Mouse (Mus musculus): ENCODE measurements around the gene Zc3h12c. TPM values are rescaled to one million over a fixed set of nuclear protein-coding genes. Genes with fewer than 3 reads are reported as not detected.

Gene Zc3h12c
- polyA plus RNA-seq, 1 experiment from 2014 or later = 10.9 TPM

- H3K4me3 ChIP-seq (replicated peaks; ENCODE audit: low read depth, low read length) = no peak overlapping the region
- no peak overlapping the region for H3K9ac ChIP-seq (replicated peaks; ENCODE audit: low read length)
- 87% methylated on average over 6 of the region's 6 CpGs for WGBS
- H3K4me1 ChIP-seq (ENCODE audit: control insufficient read depth, insufficient read depth, low read length) = peaks cover 21% of the 10 kb centered on the region
- H3K36me3 ChIP-seq (ENCODE audit: control insufficient read depth, insufficient read depth, low read length) = no peaks in the 10 kb centered on the region
- no peaks in the 10 kb centered on the region for H3K27me3 ChIP-seq (ENCODE audit: control insufficient read depth, insufficient read depth, low read length)
- no peak overlapping the region for H3K27ac ChIP-seq (replicated peaks; ENCODE audit: low read depth, low read length)
- H3K9me3 ChIP-seq (ENCODE audit: control insufficient read depth, low read length) = no peaks in the 10 kb centered on the region
- no peak overlapping the region for H3K4me2 ChIP-seq (ENCODE audit: low read length)
- DNase-seq (no peak), ATAC-seq (ENCODE audit: low FRiP score, low TSS enrichment) (no peak)
These were observed 2.3 kb upstream of the Zc3h12c start for GRCm38 (mm10) chr9:52170671-52171070.

GRCm38 (mm10) chr9:52170131-52170530 is 1.8 kb upstream of the Zc3h12c start:
- no peak for ATAC-seq (ENCODE audit: low FRiP score, low TSS enrichment)
- WGBS = 54% methylated on average over 3 of the region's 3 CpGs
- peaks cover 22% of the 10 kb centered on the region for H3K4me1 ChIP-seq (ENCODE audit: control insufficient read depth, insufficient read depth, low read length)
- H3K27me3 ChIP-seq (ENCODE audit: control insufficient read depth, insufficient read depth, low read length) = no peaks in the 10 kb centered on the region
- no peak overlapping the region for H3K4me3 ChIP-seq (replicated peaks; ENCODE audit: low read depth, low read length)
- no peak for DNase-seq
- no peak overlapping the region for H3K4me2 ChIP-seq (ENCODE audit: low read length)
- no peaks in the 10 kb centered on the region for H3K9me3 ChIP-seq (ENCODE audit: control insufficient read depth, low read length)
- H3K9ac ChIP-seq (replicated peaks; ENCODE audit: low read length) = no peak overlapping the region
- H3K27ac ChIP-seq (replicated peaks; ENCODE audit: low read depth, low read length) = no peak overlapping the region
- H3K36me3 ChIP-seq (ENCODE audit: control insufficient read depth, insufficient read depth, low read length) = no peaks in the 10 kb centered on the region

- Histone ChIP-seq H3K27me3 (ENCODE audit: control insufficient read depth, insufficient read depth, low read length) (no peaks in the 10 kb centered on the region), H3K27ac (replicated peaks; ENCODE audit: low read depth, low read length) (peak overlapping the region; percentile 98), H3K4me1 (ENCODE audit: control insufficient read depth, insufficient read depth, low read length) (peaks cover 30% of the 10 kb centered on the region), H3K4me3 (replicated peaks; ENCODE audit: low read depth, low read length) (peak overlapping the region; percentile 94), H3K36me3 (ENCODE audit: control insufficient read depth, insufficient read depth, low read length) (no peaks in the 10 kb centered on the region), H3K9ac (replicated peaks; ENCODE audit: low read length) (peak overlapping the region; percentile 100), H3K9me3 (ENCODE audit: control insufficient read depth, low read length) (no peaks in the 10 kb centered on the region), H3K4me2 (ENCODE audit: low read length) (peak overlapping the region; percentile 72)
- ATAC-seq (ENCODE audit: low FRiP score, low TSS enrichment) (peak; percentile 88), DNase-seq (peak; percentile 91)
- under 1% methylated on average over 32 of the region's 34 CpGs for WGBS
These were observed 406 bp upstream of the Zc3h12c start for GRCm38 (mm10) chr9:52168686-52169270.

- peak overlapping the region; percentile 94 for H3K4me3 ChIP-seq (replicated peaks; ENCODE audit: low read depth, low read length)
- peaks cover 30% of the 10 kb centered on the region for H3K4me1 ChIP-seq (ENCODE audit: control insufficient read depth, insufficient read depth, low read length)
- peak; percentile 66 for DNase-seq
- whole genome bisulfite sequencing = 1% methylated on average over 8 of the region's 8 CpGs
- H3K9ac ChIP-seq (replicated peaks; ENCODE audit: low read length) = peak overlapping the region; percentile 100
- H3K4me2 ChIP-seq (ENCODE audit: low read length) = peak overlapping the region; percentile 72
- H3K27ac ChIP-seq (replicated peaks; ENCODE audit: low read depth, low read length) = peak overlapping the region; percentile 98
- no peaks in the 10 kb centered on the region for H3K27me3 ChIP-seq (ENCODE audit: control insufficient read depth, insufficient read depth, low read length)
- H3K36me3 ChIP-seq (ENCODE audit: control insufficient read depth, insufficient read depth, low read length) = no peaks in the 10 kb centered on the region
- H3K9me3 ChIP-seq (ENCODE audit: control insufficient read depth, low read length) = no peaks in the 10 kb centered on the region
- peak; percentile 26; the same call in 1 of the 2 replicates for ATAC-seq (ENCODE audit: low FRiP score, low TSS enrichment)
These were observed 888 bp downstream of the Zc3h12c start for GRCm38 (mm10) chr9:52167506-52167862.

GRCm38 (mm10) chr9:52167084-52167483 is 1.3 kb downstream of the Zc3h12c start:
- H3K9ac ChIP-seq (replicated peaks; ENCODE audit: low read length) = peak overlapping the region; percentile 100
- WGBS = 4% methylated on average over 3 of the region's 3 CpGs
- peak overlapping the region; percentile 94 for H3K4me3 ChIP-seq (replicated peaks; ENCODE audit: low read depth, low read length)
- H3K9me3 ChIP-seq (ENCODE audit: control insufficient read depth, low read length) = no peaks in the 10 kb centered on the region
- no peak for DNase-seq
- ATAC-seq (ENCODE audit: low FRiP score, low TSS enrichment) = no peak
- H3K36me3 ChIP-seq (ENCODE audit: control insufficient read depth, insufficient read depth, low read length) = no peaks in the 10 kb centered on the region
- H3K4me2 ChIP-seq (ENCODE audit: low read length) = peak overlapping the region; percentile 72
- H3K27me3 ChIP-seq (ENCODE audit: control insufficient read depth, insufficient read depth, low read length) = no peaks in the 10 kb centered on the region
- peaks cover 30% of the 10 kb centered on the region for H3K4me1 ChIP-seq (ENCODE audit: control insufficient read depth, insufficient read depth, low read length)
- H3K27ac ChIP-seq (replicated peaks; ENCODE audit: low read depth, low read length) = no peak overlapping the region

GRCm38 (mm10) chr9:52165706-52166090 is 2.7 kb downstream of the Zc3h12c start:
- WGBS = 93% methylated on average over 3 of the region's 3 CpGs
- Histone ChIP-seq H3K9ac (replicated peaks; ENCODE audit: low read length) (no peak overlapping the region), H3K27ac (replicated peaks; ENCODE audit: low read depth, low read length) (no peak overlapping the region), H3K4me1 (ENCODE audit: control insufficient read depth, insufficient read depth, low read length) (peaks cover 30% of the 10 kb centered on the region), H3K4me2 (ENCODE audit: low read length) (0 out of 2 replicates have a peak overlapping the region, but pooled peaks have one; percentile 14), H3K4me3 (replicated peaks; ENCODE audit: low read depth, low read length) (no peak overlapping the region), H3K36me3 (ENCODE audit: control insufficient read depth, insufficient read depth, low read length) (no peaks in the 10 kb centered on the region), H3K9me3 (ENCODE audit: control insufficient read depth, low read length) (0 out of 2 replicates have a peak, but pooled peaks cover 5% of the 10 kb centered on the region), H3K27me3 (ENCODE audit: control insufficient read depth, insufficient read depth, low read length) (no peaks in the 10 kb centered on the region)
- no peak for ATAC-seq (ENCODE audit: low FRiP score, low TSS enrichment)
- DNase-seq = no peak

- DNase-seq = no peak
- H3K27me3 ChIP-seq (ENCODE audit: control insufficient read depth, insufficient read depth, low read length) = no peaks in the 10 kb centered on the region
- H3K27ac ChIP-seq (replicated peaks; ENCODE audit: low read depth, low read length) = no peak overlapping the region
- no peak overlapping the region for H3K9ac ChIP-seq (replicated peaks; ENCODE audit: low read length)
- no peak overlapping the region for H3K4me2 ChIP-seq (ENCODE audit: low read length)
- peaks cover 30% of the 10 kb centered on the region for H3K4me1 ChIP-seq (ENCODE audit: control insufficient read depth, insufficient read depth, low read length)
- WGBS = 88% methylated on average over 13 of the region's 13 CpGs
- H3K36me3 ChIP-seq (ENCODE audit: control insufficient read depth, insufficient read depth, low read length) = no peaks in the 10 kb centered on the region
- no peak overlapping the region for H3K4me3 ChIP-seq (replicated peaks; ENCODE audit: low read depth, low read length)
- H3K9me3 ChIP-seq (ENCODE audit: control insufficient read depth, low read length) = 0 out of 2 replicates have a peak, but pooled peaks cover 5% of the 10 kb centered on the region
- no peak for ATAC-seq (ENCODE audit: low FRiP score, low TSS enrichment)
These were observed 3.2 kb downstream of the Zc3h12c start for GRCm38 (mm10) chr9:52165076-52165705.

GRCm38 (mm10) chr9:52160512-52160911 is 7.9 kb downstream of the Zc3h12c start:
- DNase-seq = no peak
- Histone ChIP-seq H3K4me2 (ENCODE audit: low read length) (no peak overlapping the region), H3K4me3 (replicated peaks; ENCODE audit: low read depth, low read length) (no peak overlapping the region), H3K9ac (replicated peaks; ENCODE audit: low read length) (no peak overlapping the region), H3K27me3 (ENCODE audit: control insufficient read depth, insufficient read depth, low read length) (no peaks in the 10 kb centered on the region), H3K27ac (replicated peaks; ENCODE audit: low read depth, low read length) (no peak overlapping the region), H3K4me1 (ENCODE audit: control insufficient read depth, insufficient read depth, low read length) (peaks cover 8% of the 10 kb centered on the region; the same call in 1 of the 2 replicates), H3K9me3 (ENCODE audit: control insufficient read depth, low read length) (0 out of 2 replicates have a peak, but pooled peaks cover 5% of the 10 kb centered on the region), H3K36me3 (ENCODE audit: control insufficient read depth, insufficient read depth, low read length) (no peaks in the 10 kb centered on the region)
- WGBS = 84% methylated on average over 1 of the region's 1 CpGs
- no peak for ATAC-seq (ENCODE audit: low FRiP score, low TSS enrichment)

- Histone ChIP-seq H3K27ac (replicated peaks; ENCODE audit: low read depth, low read length) (no peak overlapping the region), H3K9ac (replicated peaks; ENCODE audit: low read length) (no peak overlapping the region), H3K4me2 (ENCODE audit: low read length) (no peak overlapping the region), H3K27me3 (ENCODE audit: control insufficient read depth, insufficient read depth, low read length) (no peaks in the 10 kb centered on the region), H3K4me1 (ENCODE audit: control insufficient read depth, insufficient read depth, low read length) (peaks cover 15% of the 10 kb centered on the region), H3K9me3 (ENCODE audit: control insufficient read depth, low read length) (0 out of 2 replicates have a peak, but pooled peaks cover 5% of the 10 kb centered on the region), H3K4me3 (replicated peaks; ENCODE audit: low read depth, low read length) (no peak overlapping the region), H3K36me3 (ENCODE audit: control insufficient read depth, insufficient read depth, low read length) (no peaks in the 10 kb centered on the region)
- WGBS = 95% methylated on average over 1 of the region's 1 CpGs
- ATAC-seq (ENCODE audit: low FRiP score, low TSS enrichment) (no peak), DNase-seq (no peak)
These were observed 9.8 kb downstream of the Zc3h12c start for GRCm38 (mm10) chr9:52158561-52158960.

All from midbrain, embryonic 14.5 days (tissue).